Mouse (Mus musculus) embryonic facial prominence, embryonic 15.5 days (tissue): ENCODE measurements around the gene Kdelr2. TPM values are rescaled to one million over a fixed set of nuclear protein-coding genes. Genes with fewer than 3 reads are reported as not detected.

Source experiments
- ATAC-seq: fragments of 200-750 bp; cut with Nextera tagmentation; 2 replicates; pipeline ENCODE4 v1.8.0; 2017; ENCODE audit warnings: low read depth, moderate TSS enrichment; ENCODE audit not compliant: insufficient number of reproducible peaks, low FRiP score, low TSS enrichment
- H3K27ac ChIP-seq: fragments of 300-500 bp; sonication (generic); replicated peaks from 2 replicates; pipeline ENCODE4 v1.5.1; 2015; ENCODE audit warnings: mild to moderate bottlenecking, inconsistent platforms
- H3K27me3 ChIP-seq: fragments of 300-500 bp; sonication (generic); 2 replicates; pipeline ENCODE4 v1.6.1; 2015; ENCODE audit warnings: inconsistent platforms
- H3K36me3 ChIP-seq: fragments of 300-500 bp; sonication (generic); 2 replicates; pipeline ENCODE4 v1.6.1; 2015; ENCODE audit warnings: mild to moderate bottlenecking, inconsistent platforms
- H3K4me1 ChIP-seq: fragments of 300-500 bp; sonication (generic); 2 replicates; pipeline ENCODE4 v1.6.1; 2015; ENCODE audit warnings: inconsistent platforms
- H3K4me2 ChIP-seq: fragments of 300-500 bp; sonication (generic); replicated peaks from 2 replicates; pipeline ENCODE4 v1.6.1; 2015; ENCODE audit warnings: mild to moderate bottlenecking, inconsistent platforms
- H3K4me3 ChIP-seq: fragments of 300-500 bp; sonication (generic); replicated peaks from 2 replicates; pipeline ENCODE4 v1.5.1; 2015; ENCODE audit warnings: mild to moderate bottlenecking, inconsistent platforms
- H3K9ac ChIP-seq: fragments of 300-500 bp; sonication (generic); 2 replicates; pipeline ENCODE4 v1.6.1; 2015; ENCODE audit warnings: inconsistent platforms
- H3K9me3 ChIP-seq: fragments of 300-500 bp; sonication (generic); replicated peaks from 2 replicates; pipeline ENCODE4 v1.6.1; 2016; ENCODE audit warnings: inconsistent platforms
- WGBS: fragments of 180-500 bp; shearing (Covaris S2); methylation state at CpG from one replicate; pipeline ENCODE4 v1.1.7; 2015; 5-methylcytosine and 5-hydroxymethylcytosine counted together
- polyA plus RNA-seq: library from polyadenylated mRNA; unstranded; fragments of >200 nt; fragmentation: Nextera tagmentation; extraction: Ambion mirVana; gene quantifications from 2 replicates; pipeline ENCODE4 v1.2.1, GENCODE M21; 2015

Kdelr2 gene
- polyA plus RNA-seq, 1 experiment from 2014 or later = 417 TPM

- H3K9ac ChIP-seq = peak overlapping the region; percentile 99
- peak overlapping the region; percentile 94 for H3K27ac ChIP-seq
- no peaks in the 10 kb centered on the region for H3K27me3 ChIP-seq
- peaks cover 29% of the 10 kb centered on the region for H3K4me1 ChIP-seq
- H3K4me3 ChIP-seq = peak overlapping the region; percentile 99
- H3K9me3 ChIP-seq = no peaks in the 10 kb centered on the region
- 2% methylated on average over 34 of the region's 34 CpGs for WGBS
- peaks cover 20% of the 10 kb centered on the region for H3K36me3 ChIP-seq
- ATAC-seq = peak; percentile 52
- H3K4me2 ChIP-seq = peak overlapping the region; percentile 59
Measured at GRCm38 (mm10) chr5:143404148-143404930, 701 bp downstream of the Kdelr2 start.

GRCm38 (mm10) chr5:143405200-143405599, 1.6 kb downstream of the Kdelr2 start:
- H3K4me2 ChIP-seq = peak overlapping the region; percentile 59
- no peaks in the 10 kb centered on the region for H3K9me3 ChIP-seq
- H3K27me3 ChIP-seq = no peaks in the 10 kb centered on the region
- WGBS = 85% methylated on average over 9 of the region's 9 CpGs
- H3K4me3 ChIP-seq = peak overlapping the region; percentile 99
- no peak overlapping the region for H3K9ac ChIP-seq
- peaks cover 29% of the 10 kb centered on the region for H3K4me1 ChIP-seq
- no peak overlapping the region for H3K27ac ChIP-seq
- ATAC-seq = no peak
- H3K36me3 ChIP-seq = peaks cover 26% of the 10 kb centered on the region

- Histone ChIP-seq H3K4me1 (peaks cover 29% of the 10 kb centered on the region), H3K9me3 (no peaks in the 10 kb centered on the region), H3K4me2 (no peak overlapping the region), H3K27ac (no peak overlapping the region), H3K27me3 (no peaks in the 10 kb centered on the region), H3K9ac (no peak overlapping the region), H3K4me3 (no peak overlapping the region), H3K36me3 (peaks cover 27% of the 10 kb centered on the region)
- WGBS = 88% methylated on average over 9 of the region's 9 CpGs
- ATAC-seq = no peak
Measured at GRCm38 (mm10) chr5:143406548-143406947, 2.9 kb downstream of the Kdelr2 start.

DNA sequence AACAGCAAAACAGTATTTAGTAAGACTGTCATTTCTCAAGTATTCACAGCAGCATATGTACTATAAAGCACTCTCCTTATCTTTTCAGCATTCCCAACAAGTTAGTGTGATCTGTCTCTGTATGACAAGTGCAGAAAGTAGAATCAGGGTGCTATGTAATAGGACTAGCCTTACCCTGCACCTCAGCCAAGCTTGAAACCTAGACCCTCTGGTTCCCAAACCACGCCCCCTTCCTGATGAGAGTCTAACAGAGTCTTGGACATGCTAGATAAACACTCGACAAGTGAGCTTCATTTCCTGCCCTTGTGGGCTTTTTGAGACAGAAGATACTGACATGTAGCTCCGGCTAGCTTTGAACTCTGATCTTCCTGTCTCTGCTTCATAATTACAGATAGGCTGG, 5.6 kb downstream of the Kdelr2 start:
- H3K4me3 ChIP-seq = no peak overlapping the region
- H3K36me3 ChIP-seq = peaks cover 45% of the 10 kb centered on the region
- H3K4me2 ChIP-seq = no peak overlapping the region
- no peak overlapping the region for H3K9ac ChIP-seq
- peaks cover 20% of the 10 kb centered on the region for H3K4me1 ChIP-seq
- no peak for ATAC-seq
- no peaks in the 10 kb centered on the region for H3K27me3 ChIP-seq
- H3K9me3 ChIP-seq = no peaks in the 10 kb centered on the region
- H3K27ac ChIP-seq = no peak overlapping the region
- WGBS = 66% methylated on average over 3 of the region's 3 CpGs

- no peaks in the 10 kb centered on the region for H3K27me3 ChIP-seq
- H3K9ac ChIP-seq = no peak overlapping the region
- no peak overlapping the region for H3K27ac ChIP-seq
- H3K9me3 ChIP-seq = no peaks in the 10 kb centered on the region
- no peak overlapping the region for H3K4me3 ChIP-seq
- no peak overlapping the region for H3K4me2 ChIP-seq
- 80% methylated on average over 4 of the region's 4 CpGs for WGBS
- ATAC-seq = no peak
- H3K4me1 ChIP-seq = peaks cover 6% of the 10 kb centered on the region; the same call in 1 of the 2 replicates
- H3K36me3 ChIP-seq = peaks cover 54% of the 10 kb centered on the region
Measured at GRCm38 (mm10) chr5:143410841-143411395, 7.3 kb downstream of the Kdelr2 start.

DNA sequence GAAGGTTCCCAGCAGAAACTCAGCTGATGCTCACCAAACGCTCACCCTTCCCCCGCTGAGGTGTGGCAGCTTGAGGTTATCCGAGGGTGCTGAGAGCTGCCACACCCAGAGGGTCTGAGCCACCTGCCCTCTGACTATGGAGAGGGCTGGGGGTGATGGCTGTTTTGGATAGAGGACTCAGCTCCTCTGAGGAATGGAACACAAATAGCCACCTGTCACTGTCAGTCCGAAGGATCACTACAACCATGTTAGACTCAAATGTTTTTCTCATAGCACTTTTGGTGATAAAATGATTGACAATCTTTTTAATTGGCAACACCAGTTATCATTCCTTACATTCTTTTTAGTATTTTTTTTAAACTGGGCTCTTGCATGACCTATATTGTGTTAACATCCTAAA, 17.8 kb downstream of the Kdelr2 start:
- Histone ChIP-seq H3K9me3 (no peaks in the 10 kb centered on the region), H3K4me2 (no peak overlapping the region), H3K9ac (no peak overlapping the region; the same call in 1 of the 2 replicates), H3K27ac (no peak overlapping the region), H3K4me1 (no peaks in the 10 kb centered on the region), H3K36me3 (peaks cover 57% of the 10 kb centered on the region), H3K4me3 (no peak overlapping the region), H3K27me3 (no peaks in the 10 kb centered on the region)
- no peak for ATAC-seq
- 73% methylated on average over 4 of the region's 4 CpGs for WGBS

GRCm38 (mm10) chr5:143422990-143423389, 19.4 kb downstream of the Kdelr2 start:
- Histone ChIP-seq H3K4me3 (no peak overlapping the region), H3K4me1 (no peaks in the 10 kb centered on the region), H3K36me3 (peaks cover 44% of the 10 kb centered on the region), H3K4me2 (no peak overlapping the region), H3K9me3 (no peaks in the 10 kb centered on the region), H3K27ac (no peak overlapping the region), H3K9ac (no peak overlapping the region), H3K27me3 (no peaks in the 10 kb centered on the region)
- 82% methylated on average over 4 of the region's 4 CpGs for WGBS
- ATAC-seq = no peak

- Histone ChIP-seq H3K9ac (no peak overlapping the region), H3K9me3 (no peaks in the 10 kb centered on the region), H3K4me2 (no peak overlapping the region), H3K4me1 (no peaks in the 10 kb centered on the region), H3K27me3 (no peaks in the 10 kb centered on the region), H3K36me3 (peaks cover 34% of the 10 kb centered on the region), H3K27ac (no peak overlapping the region), H3K4me3 (no peak overlapping the region)
- WGBS = 25% methylated on average over 6 of the region's 6 CpGs
- ATAC-seq = no peak
Measured at GRCm38 (mm10) chr5:143423899-143424519, 20.4 kb downstream of the Kdelr2 start.

DNA sequence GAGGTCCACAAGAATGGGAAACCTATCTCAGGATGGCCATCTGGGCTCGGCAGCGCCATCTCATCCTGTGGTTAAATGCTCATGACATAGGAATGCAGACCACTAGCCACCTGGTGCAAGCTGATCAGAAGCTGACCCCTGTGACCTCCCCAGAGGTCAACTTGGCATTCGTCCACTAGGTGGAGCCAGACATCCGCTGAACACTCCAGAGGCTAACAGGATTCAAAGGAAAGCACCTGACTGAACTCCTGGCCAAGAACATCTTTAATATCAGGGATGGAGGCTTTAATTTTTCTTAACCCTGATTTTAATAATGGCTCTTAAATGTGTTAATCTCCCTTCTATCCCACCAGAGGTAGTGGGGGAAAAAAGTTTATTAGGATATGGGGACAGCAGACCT, 30.8 kb downstream of the Kdelr2 start:
- H3K4me2 ChIP-seq = no peak overlapping the region
- H3K27me3 ChIP-seq = no peaks in the 10 kb centered on the region
- no peak overlapping the region for H3K27ac ChIP-seq
- H3K36me3 ChIP-seq = no peaks in the 10 kb centered on the region
- no peaks in the 10 kb centered on the region for H3K9me3 ChIP-seq
- no peak overlapping the region for H3K9ac ChIP-seq
- H3K4me3 ChIP-seq = no peak overlapping the region
- ATAC-seq = no peak
- 3% methylated on average over 4 of the region's 4 CpGs for WGBS
- H3K4me1 ChIP-seq = no peaks in the 10 kb centered on the region

- ATAC-seq = no peak
- H3K4me3 ChIP-seq = no peak overlapping the region
- no peak overlapping the region for H3K4me2 ChIP-seq
- H3K36me3 ChIP-seq = no peaks in the 10 kb centered on the region
- H3K27me3 ChIP-seq = no peaks in the 10 kb centered on the region
- H3K9me3 ChIP-seq = no peaks in the 10 kb centered on the region
- no peak overlapping the region for H3K27ac ChIP-seq
- H3K9ac ChIP-seq = no peak overlapping the region
- 83% methylated on average over 3 of the region's 3 CpGs for whole genome bisulfite sequencing
- no peaks in the 10 kb centered on the region for H3K4me1 ChIP-seq
Measured at GRCm38 (mm10) chr5:143441298-143441697, 37.7 kb downstream of the Kdelr2 start.

DNA sequence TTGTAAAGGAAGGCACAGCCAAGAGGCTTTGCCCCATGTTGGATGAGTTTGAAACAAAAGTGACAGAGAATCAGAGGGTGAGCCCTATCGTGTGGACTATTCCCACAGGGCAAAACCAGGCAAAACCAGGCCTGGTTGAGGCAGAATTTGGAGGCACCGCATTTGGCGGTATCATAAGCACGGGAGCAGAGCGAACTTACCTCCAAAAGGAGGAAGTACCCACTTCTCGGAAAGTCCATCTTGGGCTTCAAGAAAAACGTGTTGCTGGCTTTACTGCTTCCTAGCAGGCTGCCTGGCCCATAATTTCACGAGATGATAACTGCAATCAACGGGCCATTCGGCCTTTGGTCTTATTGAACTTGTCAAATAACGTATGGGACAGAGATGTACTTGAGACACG, 38.1 kb downstream of the Kdelr2 start:
- Histone ChIP-seq H3K9ac (no peak overlapping the region), H3K4me2 (no peak overlapping the region), H3K36me3 (no peaks in the 10 kb centered on the region), H3K27ac (no peak overlapping the region), H3K9me3 (no peaks in the 10 kb centered on the region), H3K4me3 (no peak overlapping the region), H3K27me3 (no peaks in the 10 kb centered on the region), H3K4me1 (no peaks in the 10 kb centered on the region)
- ATAC-seq = no peak
- 85% methylated on average over 12 of the region's 12 CpGs for WGBS
